Mouse (Mus musculus): Measurements from ENCODE around the gene Chchd6. TPM values are rescaled to one million over a fixed set of nuclear protein-coding genes. Genes with fewer than 3 reads are reported as not detected.

Chchd6 gene
- polyA plus RNA-seq, 1 experiment, result 28.8 TPM

DNA sequence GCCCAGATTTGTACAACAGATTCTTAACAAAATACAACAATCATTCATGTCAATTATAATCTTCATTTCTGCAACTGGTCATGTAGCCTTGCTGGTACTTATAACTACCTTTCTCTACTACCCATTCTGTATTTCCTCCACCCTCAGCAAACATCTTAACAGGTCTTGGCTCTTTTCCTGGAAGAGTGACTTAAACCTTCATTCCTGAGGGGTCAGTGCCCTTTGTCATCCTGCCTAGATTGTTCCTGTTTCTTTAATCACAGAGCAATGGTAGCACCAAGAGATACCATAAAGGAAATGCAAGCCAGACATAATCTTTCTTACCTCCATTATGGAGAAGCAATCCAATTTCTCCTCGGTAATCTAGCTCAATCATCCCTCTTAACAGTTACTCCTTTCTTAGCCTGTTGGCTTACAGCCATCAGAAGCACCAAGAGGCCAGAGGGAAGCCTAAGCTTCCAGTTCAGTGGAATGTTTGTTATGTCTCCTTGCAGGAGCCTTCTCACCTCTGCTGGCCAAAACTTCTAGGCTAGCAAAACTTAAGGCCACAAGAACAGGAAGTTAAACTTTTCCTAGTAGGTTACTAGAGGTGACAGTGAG is 59.7 kb downstream of the Chchd6 start:
- no peak overlapping the region for H3ac ChIP-seq (ENCODE audit: control insufficient read depth, insufficient read length, low read depth)
- H3K4me3 ChIP-seq (ENCODE audit: insufficient read depth, poor library complexity, severe bottlenecking), result no peak overlapping the region
- H3K36me3 ChIP-seq (ENCODE audit: control insufficient read depth, insufficient read depth), result no peaks in the 10 kb centered on the region
- TF ChIP-seq CEBPB (IDR thresholded peaks at IDR 0.05; ENCODE audit: low read depth) (no peak), CTCF (IDR thresholded peaks at IDR 0.05; ENCODE audit: control insufficient read depth, insufficient read depth, insufficient read length) (no peak), USF1 (IDR thresholded peaks at IDR 0.05; ENCODE audit: low read depth) (no peak), FOSL1 (IDR thresholded peaks at IDR 0.05; ENCODE audit: insufficient read depth, low read length, poor library complexity, severe bottlenecking) (no peak), MYOG (IDR thresholded peaks at IDR 0.05; ENCODE audit: control insufficient read depth, extremely low read depth, insufficient read length) (no peak), MYOD1 (IDR thresholded peaks at IDR 0.05; ENCODE audit: control insufficient read depth, insufficient read length, low read depth) (no peak), MAX (IDR thresholded peaks at IDR 0.05) (no peak)
- no peaks in the 10 kb centered on the region for H3K27me3 ChIP-seq (ENCODE audit: control insufficient read depth, insufficient read depth, insufficient read length)
- no peaks in the 10 kb centered on the region for H3K79me2 ChIP-seq (ENCODE audit: control insufficient read depth, insufficient read depth)
- no peaks in the 10 kb centered on the region for H3K79me3 ChIP-seq (ENCODE audit: low read depth)

DNA sequence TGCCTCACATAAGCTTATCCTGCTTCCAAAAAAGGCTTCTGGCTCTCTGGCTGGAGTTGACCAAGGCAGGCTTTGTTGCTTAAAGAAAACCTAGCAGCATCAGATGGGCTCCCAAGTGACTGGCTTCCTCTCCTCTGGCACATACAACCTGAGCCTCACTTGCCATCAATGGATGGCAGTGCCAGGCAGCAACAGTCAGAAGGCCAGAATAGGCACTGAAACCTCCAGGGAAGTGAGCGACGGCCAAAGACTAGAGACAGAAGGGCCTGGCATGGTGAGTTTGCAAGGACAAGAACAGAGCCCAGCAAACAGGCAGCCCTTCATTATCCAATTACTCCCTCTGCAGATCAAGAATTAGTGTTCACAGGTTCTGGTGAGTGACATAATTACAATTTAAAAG is 70.7 kb downstream of the Chchd6 start:
- H3K36me3 ChIP-seq (ENCODE audit: control insufficient read depth, insufficient read depth), result no peaks in the 10 kb centered on the region
- H3ac ChIP-seq (ENCODE audit: control insufficient read depth, insufficient read length, low read depth), result no peak overlapping the region
- no peak for TF ChIP-seq MAX (IDR thresholded peaks at IDR 0.05)
- TF ChIP-seq FOSL1 (IDR thresholded peaks at IDR 0.05; ENCODE audit: insufficient read depth, low read length, poor library complexity, severe bottlenecking), result no peak
- TF ChIP-seq MYOD1 (IDR thresholded peaks at IDR 0.05; ENCODE audit: control insufficient read depth, insufficient read length, low read depth), result no peak
- TF ChIP-seq USF1 (IDR thresholded peaks at IDR 0.05; ENCODE audit: low read depth), result no peak
- no peak for TF ChIP-seq CEBPB (IDR thresholded peaks at IDR 0.05; ENCODE audit: low read depth)
- TF ChIP-seq MYOG (IDR thresholded peaks at IDR 0.05; ENCODE audit: control insufficient read depth, extremely low read depth, insufficient read length), result no peak
- no peak for TF ChIP-seq CTCF (IDR thresholded peaks at IDR 0.05; ENCODE audit: control insufficient read depth, insufficient read depth, insufficient read length)
- no peak overlapping the region for H3K4me3 ChIP-seq (ENCODE audit: insufficient read depth, poor library complexity, severe bottlenecking)
- H3K27me3 ChIP-seq (ENCODE audit: control insufficient read depth, insufficient read depth, insufficient read length), result no peaks in the 10 kb centered on the region
- H3K79me3 ChIP-seq (ENCODE audit: low read depth), result no peaks in the 10 kb centered on the region
- H3K79me2 ChIP-seq (ENCODE audit: control insufficient read depth, insufficient read depth), result no peaks in the 10 kb centered on the region

DNA sequence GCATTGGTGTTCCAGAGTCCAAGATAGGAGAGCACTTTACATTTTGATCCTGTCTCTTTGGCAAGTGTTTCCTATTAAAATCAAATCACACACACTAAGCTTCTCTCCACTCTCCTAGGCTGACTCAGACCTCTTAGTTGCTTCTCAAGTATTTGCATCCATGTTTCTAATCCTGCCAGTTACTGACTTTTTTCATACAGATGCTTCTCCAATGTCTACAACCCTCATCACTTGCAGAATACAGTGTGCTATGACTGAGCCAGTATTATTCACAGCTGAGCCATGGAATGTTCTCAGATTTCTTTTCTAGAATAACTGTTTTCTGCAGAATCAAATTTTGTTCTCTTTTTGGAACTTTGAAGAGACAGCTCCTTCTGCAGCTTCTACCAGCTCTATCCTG is 85.3 kb downstream of the Chchd6 start:
- Histone ChIP-seq H3K79me2 (ENCODE audit: control insufficient read depth, insufficient read depth) (no peaks in the 10 kb centered on the region), H3K79me3 (ENCODE audit: low read depth) (no peaks in the 10 kb centered on the region), H3K36me3 (ENCODE audit: control insufficient read depth, insufficient read depth) (no peaks in the 10 kb centered on the region), H3ac (ENCODE audit: control insufficient read depth, insufficient read length, low read depth) (no peak overlapping the region), H3K4me3 (ENCODE audit: insufficient read depth, poor library complexity, severe bottlenecking) (no peak overlapping the region), H3K27me3 (ENCODE audit: control insufficient read depth, insufficient read depth, insufficient read length) (no peaks in the 10 kb centered on the region)
- TF ChIP-seq FOSL1 (IDR thresholded peaks at IDR 0.05; ENCODE audit: insufficient read depth, low read length, poor library complexity, severe bottlenecking) (no peak), USF1 (IDR thresholded peaks at IDR 0.05; ENCODE audit: low read depth) (no peak), CEBPB (IDR thresholded peaks at IDR 0.05; ENCODE audit: low read depth) (no peak), MAX (IDR thresholded peaks at IDR 0.05) (no peak), CTCF (IDR thresholded peaks at IDR 0.05; ENCODE audit: control insufficient read depth, insufficient read depth, insufficient read length) (no peak), MYOG (IDR thresholded peaks at IDR 0.05; ENCODE audit: control insufficient read depth, extremely low read depth, insufficient read length) (no peak), MYOD1 (IDR thresholded peaks at IDR 0.05; ENCODE audit: control insufficient read depth, insufficient read length, low read depth) (no peak)

DNA sequence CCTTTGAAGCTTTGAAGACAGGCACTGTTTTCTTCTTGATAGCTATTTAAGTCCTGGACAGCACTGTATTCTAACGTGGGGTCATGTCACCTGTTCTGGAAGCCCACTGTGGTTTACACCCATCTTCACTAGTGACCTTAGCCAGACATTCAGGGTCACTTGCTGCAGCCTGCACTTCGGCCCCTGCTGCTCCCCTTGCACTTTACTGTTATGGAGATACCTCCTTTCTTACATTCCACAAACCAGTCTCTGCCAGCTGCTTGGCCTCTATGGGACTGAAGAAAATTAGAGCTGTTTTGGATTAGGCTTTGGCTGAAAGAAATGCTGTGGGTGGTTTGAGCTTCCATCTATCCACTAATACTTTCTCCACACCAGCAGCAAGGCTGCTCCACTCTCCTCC is 86.7 kb downstream of the Chchd6 start:
- Histone ChIP-seq H3K79me2 (ENCODE audit: control insufficient read depth, insufficient read depth) (no peaks in the 10 kb centered on the region), H3K4me3 (ENCODE audit: insufficient read depth, poor library complexity, severe bottlenecking) (no peak overlapping the region), H3ac (ENCODE audit: control insufficient read depth, insufficient read length, low read depth) (no peak overlapping the region), H3K27me3 (ENCODE audit: control insufficient read depth, insufficient read depth, insufficient read length) (no peaks in the 10 kb centered on the region), H3K79me3 (ENCODE audit: low read depth) (no peaks in the 10 kb centered on the region), H3K36me3 (ENCODE audit: control insufficient read depth, insufficient read depth) (no peaks in the 10 kb centered on the region)
- TF ChIP-seq CEBPB (IDR thresholded peaks at IDR 0.05; ENCODE audit: low read depth), result no peak
- TF ChIP-seq MYOG (IDR thresholded peaks at IDR 0.05; ENCODE audit: control insufficient read depth, extremely low read depth, insufficient read length), result no peak
- no peak for TF ChIP-seq CTCF (IDR thresholded peaks at IDR 0.05; ENCODE audit: control insufficient read depth, insufficient read depth, insufficient read length)
- no peak for TF ChIP-seq USF1 (IDR thresholded peaks at IDR 0.05; ENCODE audit: low read depth)
- TF ChIP-seq MAX (IDR thresholded peaks at IDR 0.05), result no peak
- TF ChIP-seq FOSL1 (IDR thresholded peaks at IDR 0.05; ENCODE audit: insufficient read depth, low read length, poor library complexity, severe bottlenecking), result no peak
- TF ChIP-seq MYOD1 (IDR thresholded peaks at IDR 0.05; ENCODE audit: control insufficient read depth, insufficient read length, low read depth), result no peak

DNA sequence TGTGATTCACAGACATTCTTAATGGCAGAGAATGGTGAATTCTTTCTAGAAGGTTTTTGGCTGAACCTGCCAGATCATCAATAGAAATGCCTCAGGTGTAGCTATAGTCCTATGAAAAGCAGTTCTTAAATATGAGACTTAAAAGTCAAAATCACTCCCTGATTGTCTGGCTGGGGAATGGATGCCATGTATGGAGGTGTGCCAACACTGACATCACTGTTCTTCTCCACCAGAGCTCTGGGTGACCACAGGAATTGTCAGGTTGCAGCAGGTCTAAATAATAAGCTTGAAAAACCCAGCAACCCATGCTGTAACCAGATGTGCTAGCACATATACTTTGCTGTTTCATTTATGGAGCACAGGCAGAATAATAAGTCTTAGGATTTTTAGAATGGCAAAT is 87.2 kb downstream of the Chchd6 start:
- no peaks in the 10 kb centered on the region for H3K27me3 ChIP-seq (ENCODE audit: control insufficient read depth, insufficient read depth, insufficient read length)
- H3K36me3 ChIP-seq (ENCODE audit: control insufficient read depth, insufficient read depth), result no peaks in the 10 kb centered on the region
- no peak for TF ChIP-seq USF1 (IDR thresholded peaks at IDR 0.05; ENCODE audit: low read depth)
- no peak for TF ChIP-seq CTCF (IDR thresholded peaks at IDR 0.05; ENCODE audit: control insufficient read depth, insufficient read depth, insufficient read length)
- no peak for TF ChIP-seq CEBPB (IDR thresholded peaks at IDR 0.05; ENCODE audit: low read depth)
- no peak for TF ChIP-seq MYOD1 (IDR thresholded peaks at IDR 0.05; ENCODE audit: control insufficient read depth, insufficient read length, low read depth)
- no peak for TF ChIP-seq FOSL1 (IDR thresholded peaks at IDR 0.05; ENCODE audit: insufficient read depth, low read length, poor library complexity, severe bottlenecking)
- TF ChIP-seq MAX (IDR thresholded peaks at IDR 0.05), result no peak
- TF ChIP-seq MYOG (IDR thresholded peaks at IDR 0.05; ENCODE audit: control insufficient read depth, extremely low read depth, insufficient read length), result no peak
- H3K79me3 ChIP-seq (ENCODE audit: low read depth), result no peaks in the 10 kb centered on the region
- no peak overlapping the region for H3ac ChIP-seq (ENCODE audit: control insufficient read depth, insufficient read length, low read depth)
- H3K79me2 ChIP-seq (ENCODE audit: control insufficient read depth, insufficient read depth), result no peaks in the 10 kb centered on the region
- H3K4me3 ChIP-seq (ENCODE audit: insufficient read depth, poor library complexity, severe bottlenecking), result no peak overlapping the region

Data from C2C12 (cell line).